Mouse (Mus musculus) midbrain, embryonic 10.5 days (tissue): Measurements from ENCODE around the gene Maml3. TPM values are rescaled to one million over a fixed set of nuclear protein-coding genes. Genes with fewer than 3 reads are reported as not detected.
A peak's percentile ranks its signal among the peaks of the same experiment; 100 is the strongest.

ENCODE experiments used
- DNase-seq: peaks from one replicate; pipeline ENCODE4 v3.0.0-alpha.2; 2017; ENCODE audit warnings: low spot score
- H3K27ac ChIP-seq: fragments of 300-500 bp; sonication (generic); replicated peaks from 2 replicates; pipeline ENCODE4 v1.5.1; 2016; ENCODE audit warnings: mild to moderate bottlenecking
- H3K27me3 ChIP-seq: fragments of 300-500 bp; sonication (generic); 2 replicates; pipeline ENCODE4 v1.6.1; 2016; ENCODE audit warnings: low read depth, mild to moderate bottlenecking; ENCODE audit not compliant: poor library complexity, severe bottlenecking
- H3K36me3 ChIP-seq: fragments of 300-500 bp; sonication (generic); 2 replicates; pipeline ENCODE4 v1.6.1; 2016; ENCODE audit warnings: mild to moderate bottlenecking, moderate library complexity
- H3K4me1 ChIP-seq: fragments of 300-500 bp; sonication (generic); 2 replicates; pipeline ENCODE4 v1.6.1; 2016
- H3K4me3 ChIP-seq: fragments of 300-500 bp; sonication (generic); 2 replicates; pipeline ENCODE4 v1.5.1; 2016; ENCODE audit warnings: mild to moderate bottlenecking, moderate library complexity
- H3K9me3 ChIP-seq: fragments of 300-500 bp; sonication (generic); replicated peaks from 2 replicates; pipeline ENCODE4 v1.6.1; 2016; ENCODE audit warnings: mild to moderate bottlenecking
- WGBS: fragments of 180-500 bp; shearing (Covaris S2); methylation state at CpG from one replicate; pipeline ENCODE4 v1.1.7; 2016; 5-methylcytosine and 5-hydroxymethylcytosine counted together
- polyA plus RNA-seq: library from polyadenylated mRNA; unstranded; fragments of >200 nt; fragmentation: Nextera tagmentation; extraction: Ambion mirVana; gene quantifications from 2 replicates; pipeline ENCODE4 v1.2.1, GENCODE M21; 2016

The Maml3 gene
- polyA plus RNA-seq, 1 experiment from 2014 or later, result 5.4 TPM

GRCm38 (mm10) chr3:51927591-51927990 lies 177.3 kb downstream of the Maml3 start:
- no peak for DNase-seq
- peaks cover 5% of the 10 kb centered on the region; the same call in 1 of the 2 replicates for H3K9me3 ChIP-seq
- 87% methylated on average over 7 of the region's 7 CpGs for WGBS
- peaks cover 4% of the 10 kb centered on the region for H3K36me3 ChIP-seq
- H3K4me1 ChIP-seq, result peaks cover 39% of the 10 kb centered on the region
- H3K27ac ChIP-seq, result no peak overlapping the region
- no peak overlapping the region for H3K4me3 ChIP-seq
- H3K27me3 ChIP-seq, result no peaks in the 10 kb centered on the region

GRCm38 (mm10) chr3:51927043-51927442 lies 177.8 kb downstream of the Maml3 start:
- 65% methylated on average over 6 of the region's 6 CpGs for WGBS
- Histone ChIP-seq H3K27me3 (no peaks in the 10 kb centered on the region), H3K36me3 (peaks cover 4% of the 10 kb centered on the region), H3K27ac (peak overlapping the region; percentile 76), H3K4me3 (no peak overlapping the region), H3K4me1 (peaks cover 39% of the 10 kb centered on the region), H3K9me3 (peaks cover 5% of the 10 kb centered on the region; the same call in 1 of the 2 replicates)
- no peak for DNase-seq

- WGBS, result 89% methylated on average over 2 of the region's 2 CpGs
Measured at GRCm38 (mm10) chr3:51925758-51926157, 179.1 kb downstream of the Maml3 start.

GRCm38 (mm10) chr3:51924636-51925035 lies 180.2 kb downstream of the Maml3 start:
- no peak for DNase-seq
- H3K27me3 ChIP-seq, result no peaks in the 10 kb centered on the region
- peaks cover 20% of the 10 kb centered on the region for H3K36me3 ChIP-seq
- H3K27ac ChIP-seq, result peak overlapping the region; percentile 49; the same call in 1 of the 2 replicates
- no peak overlapping the region for H3K4me3 ChIP-seq
- H3K9me3 ChIP-seq, result peaks cover 16% of the 10 kb centered on the region
- whole genome bisulfite sequencing, result 86% methylated on average over 5 of the region's 5 CpGs
- peaks cover 39% of the 10 kb centered on the region for H3K4me1 ChIP-seq

More at GRCm38 (mm10) chr3:51925758-51926157, 179.1 kb downstream of the Maml3 start:
- peaks cover 12% of the 10 kb centered on the region for H3K36me3 ChIP-seq
- peaks cover 10% of the 10 kb centered on the region; the same call in 1 of the 2 replicates for H3K9me3 ChIP-seq
- H3K4me1 ChIP-seq, result peaks cover 39% of the 10 kb centered on the region
- H3K27ac ChIP-seq, result no peak overlapping the region
- H3K27me3 ChIP-seq, result no peaks in the 10 kb centered on the region
- DNase-seq, result no peak
- H3K4me3 ChIP-seq, result no peak overlapping the region

GRCm38 (mm10) chr3:51923800-51924199 lies 181.1 kb downstream of the Maml3 start:
- H3K4me3 ChIP-seq, result no peak overlapping the region
- no peak overlapping the region for H3K27ac ChIP-seq
- 92% methylated on average over 6 of the region's 6 CpGs for WGBS
- peaks cover 14% of the 10 kb centered on the region for H3K9me3 ChIP-seq
- peaks cover 39% of the 10 kb centered on the region for H3K4me1 ChIP-seq
- DNase-seq, result no peak
- no peaks in the 10 kb centered on the region for H3K27me3 ChIP-seq
- peaks cover 18% of the 10 kb centered on the region for H3K36me3 ChIP-seq

GRCm38 (mm10) chr3:51916902-51917301 lies 188.0 kb downstream of the Maml3 start:
- DNase-seq, result no peak
- H3K4me1 ChIP-seq, result peaks cover 35% of the 10 kb centered on the region
- WGBS, result 94% methylated on average over 4 of the region's 4 CpGs

GRCm38 (mm10) chr3:51916060-51916870 lies 188.6 kb downstream of the Maml3 start:
- DNase-seq, result no peak
- Histone ChIP-seq H3K36me3 (peaks cover 12% of the 10 kb centered on the region), H3K27ac (peak overlapping the region; percentile 71), H3K27me3 (no peaks in the 10 kb centered on the region), H3K9me3 (peaks cover 9% of the 10 kb centered on the region), H3K4me1 (peaks cover 36% of the 10 kb centered on the region), H3K4me3 (no peak overlapping the region)
- 41% methylated on average over 10 of the region's 10 CpGs for WGBS

More at GRCm38 (mm10) chr3:51916902-51917301, 188.0 kb downstream of the Maml3 start:
- Histone ChIP-seq H3K9me3 (peaks cover 14% of the 10 kb centered on the region), H3K27me3 (no peaks in the 10 kb centered on the region), H3K4me3 (no peak overlapping the region), H3K36me3 (peaks cover 18% of the 10 kb centered on the region), H3K27ac (no peak overlapping the region; the same call in 1 of the 2 replicates)

- WGBS, result 97% methylated on average over 1 of the region's 1 CpGs
Measured at GRCm38 (mm10) chr3:51915415-51915814, 189.5 kb downstream of the Maml3 start.

GRCm38 (mm10) chr3:51914900-51915299 lies 190.0 kb downstream of the Maml3 start:
- Histone ChIP-seq H3K4me1 (peaks cover 45% of the 10 kb centered on the region), H3K9me3 (peaks cover 2% of the 10 kb centered on the region; the same call in 1 of the 2 replicates), H3K27ac (0 out of 2 replicates have a peak overlapping the region, but pooled peaks have one; percentile 25), H3K27me3 (no peaks in the 10 kb centered on the region), H3K4me3 (no peak overlapping the region), H3K36me3 (0 out of 2 replicates have a peak, but pooled peaks cover 1% of the 10 kb centered on the region)
- 87% methylated on average over 4 of the region's 4 CpGs for WGBS
- no peak for DNase-seq

More at GRCm38 (mm10) chr3:51915415-51915814, 189.5 kb downstream of the Maml3 start:
- Histone ChIP-seq H3K27me3 (no peaks in the 10 kb centered on the region), H3K9me3 (peaks cover 7% of the 10 kb centered on the region), H3K27ac (0 out of 2 replicates have a peak overlapping the region, but pooled peaks have one; percentile 71), H3K4me1 (peaks cover 41% of the 10 kb centered on the region), H3K4me3 (no peak overlapping the region), H3K36me3 (peaks cover 6% of the 10 kb centered on the region; the same call in 1 of the 2 replicates)
- DNase-seq, result no peak

- DNase-seq, result no peak
- Histone ChIP-seq H3K36me3 (no peaks in the 10 kb centered on the region), H3K27ac (no peak overlapping the region), H3K4me3 (no peak overlapping the region), H3K9me3 (no peaks in the 10 kb centered on the region), H3K4me1 (peaks cover 59% of the 10 kb centered on the region), H3K27me3 (no peaks in the 10 kb centered on the region)
- 89% methylated on average over 8 of the region's 8 CpGs for WGBS
Measured at GRCm38 (mm10) chr3:51913498-51913897, 191.4 kb downstream of the Maml3 start.

- peaks cover 68% of the 10 kb centered on the region for H3K4me1 ChIP-seq
- DNase-seq, result no peak
- no peaks in the 10 kb centered on the region for H3K9me3 ChIP-seq
- no peaks in the 10 kb centered on the region for H3K36me3 ChIP-seq
- no peak overlapping the region for H3K4me3 ChIP-seq
- WGBS, result 64% methylated on average over 8 of the region's 8 CpGs
- H3K27ac ChIP-seq, result no peak overlapping the region
- no peaks in the 10 kb centered on the region for H3K27me3 ChIP-seq
Measured at GRCm38 (mm10) chr3:51912214-51912613, 192.7 kb downstream of the Maml3 start.

- WGBS, result 3% methylated on average over 14 of the region's 14 CpGs
- H3K4me1 ChIP-seq, result peaks cover 74% of the 10 kb centered on the region
- peak; percentile 86 for DNase-seq
- H3K9me3 ChIP-seq, result no peaks in the 10 kb centered on the region
- H3K27ac ChIP-seq, result peak overlapping the region; percentile 80
- H3K36me3 ChIP-seq, result no peaks in the 10 kb centered on the region
- H3K4me3 ChIP-seq, result peak overlapping the region; percentile 29; the same call in 1 of the 2 replicates
- H3K27me3 ChIP-seq, result no peaks in the 10 kb centered on the region
Measured at GRCm38 (mm10) chr3:51908437-51908990, 196.4 kb downstream of the Maml3 start.
